Mouse (Mus musculus) hematopoietic stem cell, adult 5-6 weeks (primary cell): ENCODE measurements around the gene Gusb. TPM values are rescaled to one million over a fixed set of nuclear protein-coding genes. Genes with fewer than 3 reads are reported as not detected.
A peak's percentile ranks its signal among the peaks of the same experiment; 100 is the strongest.
"Not testable (repeated sequence)": the region's sequence is repeated elsewhere in the genome, so short reads cannot be mapped to it uniquely, and the experiment has no call there.

ENCODE experiments used
- ATAC-seq, 2 experiments: fragments of 125-278 bp in 1 of 2; replicated peaks in 1 of 2; 2 replicates each; pipeline ENCODE4 v1.8.0; 2016 to 2017; ENCODE audit warnings: inconsistent platforms in 2 of 2, mild to moderate bottlenecking in 2 of 2, moderate number of reproducible peaks in 2 of 2, low read depth in 1 of 2, moderate TSS enrichment in 1 of 2; ENCODE audit not compliant: low FRiP score in 2 of 2, poor library complexity in 2 of 2, severe bottlenecking in 2 of 2, insufficient read depth in 1 of 2, low TSS enrichment in 1 of 2
- total RNA-seq: library from RNA; stranded (forward); fragments of 172-1452, 232-1000 nt; gene quantifications from 2 replicates; pipeline ENCODE4 v1.2.3, GENCODE M21; 2017

The Gusb gene
- total RNA-seq, 1 experiment from 2014 or later: 43.7 TPM

DNA sequence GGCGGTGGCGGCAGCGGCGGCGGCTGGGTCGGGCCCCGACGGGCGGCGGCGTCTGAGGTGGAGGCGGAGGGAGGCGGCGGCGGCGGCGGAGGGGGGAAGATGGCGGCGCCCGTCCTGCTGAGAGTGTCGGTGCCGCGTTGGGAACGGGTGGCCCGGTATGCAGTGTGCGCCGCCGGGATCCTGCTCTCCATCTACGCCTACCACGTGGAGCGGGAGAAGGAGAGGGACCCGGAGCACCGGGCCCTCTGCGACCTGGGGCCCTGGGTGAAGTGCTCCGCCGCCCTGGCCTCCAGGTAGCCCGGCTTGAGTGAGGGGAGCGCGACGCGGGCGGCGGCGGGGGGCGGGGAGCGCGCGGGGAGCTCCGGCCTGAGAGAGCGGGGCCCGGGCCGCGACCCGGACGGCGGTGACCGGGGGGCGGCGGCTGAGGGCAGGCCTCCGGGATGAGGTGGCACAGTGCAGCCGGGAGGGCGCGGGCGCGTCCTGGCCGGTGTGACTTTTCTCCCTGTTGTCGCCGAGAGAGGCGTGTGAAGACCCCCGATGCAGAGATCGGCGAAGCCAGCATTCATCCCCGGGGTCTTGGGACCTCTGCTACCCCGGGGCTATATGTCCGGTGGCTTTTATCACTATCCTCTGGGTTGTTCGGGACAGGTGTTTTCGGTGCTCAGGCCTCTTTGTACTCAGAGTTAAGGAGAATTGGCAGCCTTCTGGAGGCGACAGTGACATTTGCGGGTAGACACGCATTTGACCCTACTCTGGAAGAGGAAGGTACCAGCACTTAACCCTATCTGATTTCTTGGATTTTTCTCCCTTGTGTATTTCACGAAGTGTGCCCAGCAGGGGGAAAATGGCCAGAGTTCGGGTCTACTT, 60.5 kb downstream of the Gusb start:
- ATAC-seq: not testable (repeated sequence)

DNA sequence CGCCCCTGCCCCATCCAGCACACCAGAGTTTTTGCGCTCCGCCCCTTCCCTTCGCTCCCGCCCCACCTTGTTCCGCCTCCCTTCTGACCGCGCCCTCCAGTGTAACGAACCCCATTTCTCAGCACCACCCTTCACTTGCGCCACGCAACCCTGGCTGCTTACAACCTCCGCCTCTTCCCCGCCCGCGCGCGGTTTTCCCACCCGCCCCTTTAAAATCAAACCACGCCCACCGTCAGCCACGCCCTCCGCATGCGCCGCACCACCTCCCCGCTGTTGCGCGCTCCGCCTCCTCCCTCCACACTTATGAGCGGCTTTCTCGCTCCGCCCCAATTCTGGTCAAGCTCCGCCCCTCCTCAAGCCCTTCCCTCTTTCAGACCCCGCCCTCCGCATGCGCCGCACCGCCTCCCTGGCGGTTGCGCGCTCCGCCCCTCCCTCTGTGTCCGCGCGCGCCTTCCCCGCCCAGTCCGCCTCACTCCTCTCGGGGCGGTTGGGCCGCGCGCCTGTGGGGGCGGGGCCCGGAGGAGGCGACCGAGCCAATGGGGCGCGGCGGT, 61.3 kb downstream of the Gusb start, which contains the start of gene Vkorc1l1:
Gene Vkorc1l1, plus strand, starts transcription at position 476 of the 551 bp plus-strand sequence.
- peak; percentile 95 for ATAC-seq

DNA sequence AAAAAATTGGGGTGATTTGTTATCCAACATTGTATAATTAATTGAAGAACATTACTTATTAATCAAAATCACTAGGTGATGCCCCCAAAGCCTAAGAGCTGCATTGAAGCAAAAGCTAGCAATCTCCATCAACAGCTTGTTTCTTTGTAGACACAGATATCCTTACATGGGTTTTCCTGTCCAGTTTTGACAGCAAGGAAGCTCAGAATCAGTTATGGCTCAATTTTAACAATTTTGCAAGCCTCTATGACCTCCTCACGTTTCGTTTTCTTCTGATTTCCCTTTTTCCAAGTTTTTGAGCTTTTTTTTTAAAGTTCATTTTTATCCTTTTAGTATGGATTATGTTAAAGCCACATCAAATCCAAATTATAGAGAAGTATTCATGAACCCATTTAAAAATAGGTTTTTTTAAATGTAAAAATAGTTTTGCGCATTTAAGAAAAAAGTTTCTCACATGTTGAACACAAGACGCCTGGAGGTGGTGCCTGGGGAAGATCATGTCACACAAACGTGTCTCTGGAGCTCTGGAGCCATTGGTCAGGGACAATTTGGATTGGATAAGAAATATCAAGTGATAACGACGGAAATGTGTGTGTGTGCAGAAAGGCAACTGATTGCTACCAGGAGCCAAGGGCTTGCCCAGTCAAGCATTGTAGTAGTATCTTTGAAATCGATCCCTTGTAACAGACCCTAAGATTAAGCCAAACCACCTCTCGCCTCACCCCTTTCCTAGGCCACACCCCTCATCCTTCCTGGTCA, 61.9 kb downstream of the Gusb start:
- peak; percentile 33 to 55 for ATAC-seq

DNA sequence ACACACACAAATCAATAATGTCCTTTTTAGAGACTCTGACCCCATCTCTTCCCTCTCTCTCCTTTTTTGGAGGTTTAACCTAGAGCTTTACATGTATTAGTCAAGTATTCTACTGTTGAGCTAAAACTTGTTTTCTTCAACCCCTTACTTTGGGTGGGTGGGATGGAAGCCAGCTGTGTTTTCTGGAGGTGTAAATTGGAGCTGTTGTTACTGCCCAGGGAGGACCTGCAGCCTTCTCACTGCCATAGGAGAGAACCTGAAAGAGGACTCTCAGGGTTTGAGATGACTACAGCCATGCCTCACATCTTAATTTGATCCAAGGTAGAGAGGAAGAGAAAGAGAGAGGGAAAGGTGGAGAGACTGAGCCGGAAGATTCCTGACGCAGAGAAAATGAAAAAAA, 62.6 kb downstream of the Gusb start:
- no peak for ATAC-seq

Other genes starting within 250 kb of the Gusb start
- 10.5 and 22.3 TPM in 2 replicates for gene Psph, start 215.6 kb downstream of the Gusb start, total RNA-seq
- gene Sumf2, start 156.1 kb downstream of the Gusb start, total RNA-seq: 21.5 and 29.5 TPM in 2 replicates
- gene Chchd2, start 115.6 kb downstream of the Gusb start, total RNA-seq: 122 and 190 TPM in 2 replicates
- gene Zbed5, start 107.3 kb downstream of the Gusb start, total RNA-seq: 7.6 and 12.1 TPM in 2 replicates
- gene Phkg1, start 104.5 kb downstream of the Gusb start, total RNA-seq: 1.1 TPM in 1 of 2 replicates, not detected in the other
- 3.0 and 3.8 TPM in 2 replicates for gene Nupr1l, start 94.5 kb downstream of the Gusb start, total RNA-seq
- 29.8 and 31.8 TPM in 2 replicates for gene Vkorc1l1, start 61.1 kb downstream of the Gusb start, total RNA-seq
- 27.1 and 29.8 TPM in 2 replicates for gene Asl, start 26.2 kb upstream of the Gusb start, total RNA-seq
- gene Crcp, start 26.2 kb upstream of the Gusb start, total RNA-seq: 38.3 and 49.5 TPM in 2 replicates
- 6.9 and 7.3 TPM in 2 replicates for gene Tpst1, start 70.3 kb upstream of the Gusb start, total RNA-seq
- gene Kctd7, start 141.8 kb upstream of the Gusb start, total RNA-seq: 3.3 and 6.4 TPM in 2 replicates
- 35.6 and 47.9 TPM in 2 replicates for gene Rabgef1, start 168.7 kb upstream of the Gusb start, total RNA-seq
- gene Tmem248, start 214.0 kb upstream of the Gusb start, total RNA-seq: 40.9 and 43.5 TPM in 2 replicates